Mouse (Mus musculus) large intestine, adult 2 months (tissue): Measurements from ENCODE around the gene Zfp157. TPM values are rescaled to one million over a fixed set of nuclear protein-coding genes. Genes with fewer than 3 reads are reported as not detected.
"Not testable (repeated sequence)": the region's sequence is repeated elsewhere in the genome, so short reads cannot be mapped to it uniquely, and the experiment has no call there.

Experiments
- DNase-seq: peaks from one replicate; pipeline ENCODE4 v3.0.0-alpha.2; 2012; ENCODE audit warnings: low read depth, low spot score
- WGBS: fragments of 180-500 bp; shearing (Covaris S2); methylation state at CpG from one replicate; pipeline ENCODE4 v1.1.7; 2018; 5-methylcytosine and 5-hydroxymethylcytosine counted together
- polyA plus RNA-seq: library from polyadenylated mRNA; depleted of rRNA; stranded (reverse); fragments of >200 nt; gene quantifications from 2 replicates; pipeline ENCODE4 v1.2.3, GENCODE M21; 2012; rRNA removed

Zfp157 gene
- polyA plus RNA-seq: 1.2 and 3.6 TPM in 2 replicates

DNA sequence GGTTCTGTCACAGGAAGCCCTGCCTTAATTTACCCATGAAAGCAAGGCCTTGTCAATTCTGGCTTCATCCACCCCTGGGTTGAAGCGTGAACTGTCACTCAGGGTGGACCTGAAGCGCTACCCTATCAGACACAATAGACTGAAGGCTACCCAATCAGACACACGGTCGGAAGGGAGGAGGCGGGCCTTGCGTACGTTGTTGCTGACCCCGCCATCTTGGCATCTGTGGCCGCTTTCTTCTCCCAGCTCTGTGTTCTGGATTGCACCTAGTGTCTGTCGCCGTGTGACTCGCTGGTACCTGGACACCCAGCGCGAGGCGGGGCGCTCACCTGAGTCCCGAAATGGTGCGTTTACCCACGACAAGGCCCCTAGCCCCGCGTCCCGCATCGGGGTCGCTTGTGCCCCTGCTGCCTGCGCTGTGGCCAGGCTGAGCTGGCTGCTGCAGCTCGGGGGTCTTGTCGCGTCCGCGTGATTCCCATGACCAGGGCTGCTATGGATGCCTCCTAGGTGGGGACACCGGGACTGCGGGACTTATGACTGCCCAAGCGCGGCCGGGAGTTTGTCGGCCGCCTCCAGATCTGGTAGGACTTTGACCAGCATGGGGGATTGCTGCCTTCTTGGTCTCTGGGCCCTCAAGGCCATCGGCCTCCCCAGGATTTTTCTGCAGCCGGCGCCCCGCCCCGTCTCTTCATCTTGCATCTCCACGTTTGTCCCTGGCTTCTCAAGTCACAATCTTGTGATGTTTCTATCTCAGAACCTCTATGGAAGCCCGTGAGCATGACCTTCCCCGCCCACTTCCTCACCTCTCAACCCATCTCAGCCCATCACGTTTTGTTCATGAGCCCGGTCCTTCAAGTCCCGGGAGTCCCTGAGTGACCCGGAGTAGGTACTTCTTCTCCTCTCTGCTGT is at the start of gene Zfp157:
TSS of gene Zfp157 (plus strand) at position 183 of the 909 bp plus-strand sequence.
- under 1% methylated on average over 49 of the region's 49 CpGs for WGBS
- peak; percentile 76 for DNase-seq

DNA sequence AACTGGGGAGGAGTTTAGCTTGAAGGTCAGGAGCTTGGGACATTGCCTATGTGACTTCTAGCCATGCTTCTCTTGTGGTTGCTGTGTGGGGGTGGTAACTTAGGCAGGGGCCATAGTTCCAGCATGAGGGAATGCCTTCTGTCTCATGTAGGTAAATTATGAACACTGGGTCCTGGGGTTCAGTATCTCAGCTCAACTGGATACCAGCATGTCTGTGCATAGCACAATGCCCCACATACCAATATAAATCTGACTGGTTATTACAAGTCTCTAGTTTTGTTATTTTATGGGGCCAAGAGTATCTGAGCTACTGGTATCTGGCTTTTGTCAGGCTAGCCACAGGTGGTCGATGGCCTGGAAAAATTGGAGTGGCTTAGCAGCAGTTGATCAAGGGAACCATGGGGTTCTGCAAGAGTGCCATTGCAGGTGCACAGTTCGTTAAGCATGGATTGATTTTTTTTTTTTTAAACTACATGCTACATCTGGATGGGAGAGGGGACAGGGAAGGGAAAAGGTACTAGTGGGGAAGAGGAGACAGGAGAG is 43.4 kb upstream of the Zfp157 start:
- WGBS: 49% methylated on average over 2 of the region's 2 CpGs
- no peak for DNase-seq

DNA sequence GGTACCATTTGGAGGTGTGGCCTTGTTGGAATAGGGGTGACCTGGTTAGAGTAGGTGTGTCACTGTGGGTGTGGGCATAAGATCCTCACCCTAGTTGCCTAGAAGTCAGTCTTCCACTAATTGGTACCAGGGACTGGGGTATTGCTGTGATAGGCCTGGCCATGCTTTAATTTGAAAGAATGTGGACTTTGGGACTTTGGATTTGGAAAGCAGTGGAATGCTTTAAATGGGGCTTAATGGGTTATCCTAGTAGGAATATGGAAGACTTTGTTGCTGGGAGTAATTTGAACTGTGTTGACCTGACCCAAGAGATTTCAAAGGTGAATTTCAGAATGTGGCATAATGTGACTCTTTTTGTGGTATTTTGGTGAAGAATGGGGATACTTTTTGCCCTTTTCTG is 40.8 kb upstream of the Zfp157 start:
- DNase-seq: not testable (repeated sequence)

DNA sequence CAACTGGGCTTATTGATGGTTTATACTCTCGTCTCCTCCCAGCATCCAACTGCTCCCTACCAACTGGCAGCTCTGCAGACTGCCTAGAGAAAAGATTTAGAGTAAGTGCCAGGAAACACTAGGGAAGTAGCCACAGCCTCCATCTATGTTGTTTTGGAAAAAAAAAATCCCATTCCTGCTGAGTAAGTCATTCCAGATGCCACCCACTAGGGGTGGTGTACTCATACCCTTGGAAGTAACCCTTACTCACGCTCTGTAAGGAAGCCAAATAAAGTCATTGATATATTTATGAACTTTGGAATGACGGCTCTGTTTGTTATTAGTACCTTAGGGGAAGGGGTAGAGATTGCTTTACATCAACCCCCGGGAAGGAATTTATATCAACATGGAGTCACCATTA is 17.1 kb downstream of the Zfp157 start:
- WGBS: 97% methylated on average over 4 of the region's 4 CpGs
- DNase-seq: no peak

DNA sequence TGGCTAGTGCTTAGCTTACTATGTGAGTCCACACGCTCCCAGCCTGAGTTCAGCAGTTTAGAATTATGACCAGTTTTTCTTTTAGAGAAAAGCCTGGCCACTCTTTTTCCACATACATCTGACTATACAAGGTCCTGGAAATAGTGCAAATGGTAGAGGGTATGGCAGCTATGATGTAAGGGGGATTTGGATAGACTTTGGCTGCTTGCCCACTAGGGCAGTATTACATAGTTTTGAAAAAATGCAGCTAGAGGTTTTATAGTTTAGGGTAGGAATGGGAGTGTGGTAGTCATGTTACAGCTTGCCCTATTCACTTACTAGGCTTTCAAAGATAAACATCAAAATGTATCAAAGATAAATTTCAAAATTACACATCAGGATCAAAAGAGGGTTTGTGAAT is 17.8 kb downstream of the Zfp157 start:
- 92% methylated on average over 1 of the region's 1 CpGs for WGBS
- DNase-seq: no peak

DNA sequence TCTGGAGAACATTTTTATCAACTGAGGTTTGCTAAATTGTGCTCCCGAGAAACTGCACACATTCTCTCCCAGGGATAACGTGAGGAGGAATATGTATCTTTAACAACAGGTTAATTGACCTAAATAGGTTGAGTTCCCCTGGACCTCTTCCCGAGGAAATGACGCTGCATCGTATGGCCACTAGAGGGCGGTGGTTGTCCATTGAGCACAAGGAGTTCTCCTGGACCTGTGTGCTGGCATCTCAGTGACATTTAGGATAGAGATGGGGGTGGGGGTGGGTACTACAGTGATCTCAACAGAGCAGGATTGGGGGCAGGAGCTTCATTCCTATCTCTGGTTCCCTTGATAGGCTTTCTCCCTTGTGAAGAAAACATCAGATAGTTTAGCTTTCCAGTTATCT is 32.3 kb downstream of the Zfp157 start:
- WGBS: 10% methylated on average over 6 of the region's 6 CpGs
- peak; percentile 37 for DNase-seq

DNA sequence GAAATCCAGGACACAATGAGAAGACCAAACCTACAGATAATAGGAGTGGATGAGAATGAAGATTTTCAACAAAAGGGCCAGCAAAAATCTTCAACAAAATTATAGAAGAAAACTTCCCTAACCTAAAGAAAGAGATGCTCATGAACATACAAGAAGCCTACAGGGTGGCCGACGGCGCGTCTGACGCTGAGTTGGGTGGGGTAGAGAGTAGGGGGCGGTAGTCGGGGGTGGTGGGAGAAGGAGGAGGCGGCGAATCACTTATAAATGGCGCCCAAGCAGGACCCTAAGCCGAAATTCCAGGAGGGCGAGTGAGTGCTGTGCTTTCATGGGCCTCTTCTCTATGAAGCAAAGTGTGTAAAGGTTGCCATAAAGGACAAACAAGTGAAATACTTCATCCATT is 63.3 kb downstream of the Zfp157 start:
- 93% methylated on average over 9 of the region's 12 CpGs for WGBS
- not testable (repeated sequence) for DNase-seq

Other genes starting within 250 kb of the Zfp157 start
- gene Mblac1, start 247.2 kb upstream of the Zfp157 start, polyA plus RNA-seq: 2.5 TPM in 2 replicates
- gene Nxpe5, start 215.6 kb upstream of the Zfp157 start, polyA plus RNA-seq: 1.1 and 2.3 TPM in 2 replicates
- 180 and 194 TPM in 2 replicates for gene Lamtor4, start 186.0 kb upstream of the Zfp157 start, polyA plus RNA-seq
- gene BC037034, start 177.4 kb upstream of the Zfp157 start, polyA plus RNA-seq: 45.9 and 55.6 TPM in 2 replicates
- 0.44 and 0.57 TPM in 2 replicates for gene Gal3st4, start 168.6 kb upstream of the Zfp157 start, polyA plus RNA-seq
- gene Gm43720, start 161.5 kb upstream of the Zfp157 start, polyA plus RNA-seq: not detected in 2 replicates
- 2.0 and 2.5 TPM in 2 replicates for gene Gpc2, start 161.5 kb upstream of the Zfp157 start, polyA plus RNA-seq
- 0.58 and 0.90 TPM in 2 replicates for gene Stag3, start 161.2 kb upstream of the Zfp157 start, polyA plus RNA-seq
- 0.81 and 2.4 TPM in 2 replicates for gene Pvrig, start 99.5 kb upstream of the Zfp157 start, polyA plus RNA-seq
- gene 1700123K08Rik, start 123.2 kb downstream of the Zfp157 start, polyA plus RNA-seq: not detected in 2 replicates
- gene Zfp68, start 178.3 kb downstream of the Zfp157 start, polyA plus RNA-seq: 3.7 and 5.1 TPM in 2 replicates
- 1.3 and 1.7 TPM in 2 replicates for gene A430033K04Rik, start 181.4 kb downstream of the Zfp157 start, polyA plus RNA-seq